Mouse (Mus musculus) brown adipose tissue, adult 24 weeks (tissue): Measurements from ENCODE around the gene Astn2. TPM values are rescaled to one million over a fixed set of nuclear protein-coding genes. Genes with fewer than 3 reads are reported as not detected.

Source experiments
- H3K27ac ChIP-seq: fragments of 200-500 bp; replicated peaks from 2 replicates; pipeline ENCODE4 v1.5.1; 2012; ENCODE audit warnings: low read depth, mild to moderate bottlenecking, low read length
- H3K4me1 ChIP-seq: fragments of 200-500 bp; 2 replicates; pipeline ENCODE4 v1.6.1; 2012; ENCODE audit warnings: low read length, mixed read lengths; ENCODE audit not compliant: control insufficient read depth, insufficient read depth, insufficient read length
- H3K4me3 ChIP-seq: fragments of 200-500 bp; 2 replicates; pipeline ENCODE4 v1.5.1; 2012; ENCODE audit warnings: low read depth, mild to moderate bottlenecking, low read length, moderate library complexity; ENCODE audit not compliant: insufficient read depth
- polyA plus RNA-seq: library from polyadenylated mRNA; stranded (reverse); fragments of >200 nt; gene quantifications from 2 replicates; pipeline ENCODE4 v1.2.4, GENCODE M21; 2012; ENCODE audit not compliant: missing spikeins, insufficient read depth, insufficient read length

Astn2 gene
- polyA plus RNA-seq, 1 experiment = not detected

- Histone ChIP-seq H3K27ac (no peak overlapping the region), H3K4me3 (no peak overlapping the region), H3K4me1 (no peaks in the 10 kb centered on the region)
These were observed 484.1 kb downstream of the Astn2 start for GRCm38 (mm10) chr4:65920294-65920693.

GRCm38 (mm10) chr4:65916027-65917008 lies 488.1 kb downstream of the Astn2 start:
- no peak overlapping the region for H3K4me3 ChIP-seq
- no peaks in the 10 kb centered on the region for H3K4me1 ChIP-seq
- no peak overlapping the region for H3K27ac ChIP-seq

GRCm38 (mm10) chr4:65912247-65912942 lies 492.0 kb downstream of the Astn2 start:
- H3K4me3 ChIP-seq = no peak overlapping the region

GRCm38 (mm10) chr4:65907660-65908059 lies 496.8 kb downstream of the Astn2 start:
- Histone ChIP-seq H3K27ac (no peak overlapping the region), H3K4me1 (no peaks in the 10 kb centered on the region), H3K4me3 (no peak overlapping the region)

More at GRCm38 (mm10) chr4:65912247-65912942, 492.0 kb downstream of the Astn2 start:
- Histone ChIP-seq H3K4me1 (no peaks in the 10 kb centered on the region), H3K27ac (no peak overlapping the region)

- no peak overlapping the region for H3K27ac ChIP-seq
- H3K4me1 ChIP-seq = no peaks in the 10 kb centered on the region
- no peak overlapping the region for H3K4me3 ChIP-seq
These were observed 499.4 kb downstream of the Astn2 start for GRCm38 (mm10) chr4:65904963-65905362.

GRCm38 (mm10) chr4:65896092-65897027 lies 508.1 kb downstream of the Astn2 start:
- no peaks in the 10 kb centered on the region for H3K4me1 ChIP-seq
- no peak overlapping the region for H3K4me3 ChIP-seq
- no peak overlapping the region for H3K27ac ChIP-seq

- H3K4me3 ChIP-seq = no peak overlapping the region
- H3K4me1 ChIP-seq = no peaks in the 10 kb centered on the region
- H3K27ac ChIP-seq = no peak overlapping the region
These were observed 515.9 kb downstream of the Astn2 start for GRCm38 (mm10) chr4:65888332-65888993.

GRCm38 (mm10) chr4:65886862-65887261 lies 517.5 kb downstream of the Astn2 start:
- Histone ChIP-seq H3K4me3 (no peak overlapping the region), H3K4me1 (no peaks in the 10 kb centered on the region), H3K27ac (no peak overlapping the region)

- H3K4me3 ChIP-seq = no peak overlapping the region
- H3K4me1 ChIP-seq = no peaks in the 10 kb centered on the region
- H3K27ac ChIP-seq = no peak overlapping the region
These were observed 518.5 kb downstream of the Astn2 start for GRCm38 (mm10) chr4:65885921-65886320.

GRCm38 (mm10) chr4:65874236-65874781 lies 530.1 kb downstream of the Astn2 start:
- no peaks in the 10 kb centered on the region for H3K4me1 ChIP-seq

GRCm38 (mm10) chr4:65864551-65864950 lies 539.9 kb downstream of the Astn2 start:
- H3K4me1 ChIP-seq = no peaks in the 10 kb centered on the region

More at GRCm38 (mm10) chr4:65874236-65874781, 530.1 kb downstream of the Astn2 start:
- H3K27ac ChIP-seq = no peak overlapping the region
- H3K4me3 ChIP-seq = no peak overlapping the region

GRCm38 (mm10) chr4:65843191-65843590 lies 561.2 kb downstream of the Astn2 start:
- Histone ChIP-seq H3K4me3 (no peak overlapping the region), H3K27ac (no peak overlapping the region), H3K4me1 (no peaks in the 10 kb centered on the region)

More at GRCm38 (mm10) chr4:65864551-65864950, 539.9 kb downstream of the Astn2 start:
- Histone ChIP-seq H3K4me3 (no peak overlapping the region), H3K27ac (no peak overlapping the region)

- Histone ChIP-seq H3K27ac (no peak overlapping the region), H3K4me3 (no peak overlapping the region), H3K4me1 (no peaks in the 10 kb centered on the region)
These were observed 564.8 kb downstream of the Astn2 start for GRCm38 (mm10) chr4:65839550-65840000.

- Histone ChIP-seq H3K4me1 (no peaks in the 10 kb centered on the region), H3K27ac (no peak overlapping the region), H3K4me3 (no peak overlapping the region)
These were observed 565.6 kb downstream of the Astn2 start for GRCm38 (mm10) chr4:65838781-65839180.
